ENCODE assay signal across 8 mouse cellular contexts in the genomic region with DNA sequence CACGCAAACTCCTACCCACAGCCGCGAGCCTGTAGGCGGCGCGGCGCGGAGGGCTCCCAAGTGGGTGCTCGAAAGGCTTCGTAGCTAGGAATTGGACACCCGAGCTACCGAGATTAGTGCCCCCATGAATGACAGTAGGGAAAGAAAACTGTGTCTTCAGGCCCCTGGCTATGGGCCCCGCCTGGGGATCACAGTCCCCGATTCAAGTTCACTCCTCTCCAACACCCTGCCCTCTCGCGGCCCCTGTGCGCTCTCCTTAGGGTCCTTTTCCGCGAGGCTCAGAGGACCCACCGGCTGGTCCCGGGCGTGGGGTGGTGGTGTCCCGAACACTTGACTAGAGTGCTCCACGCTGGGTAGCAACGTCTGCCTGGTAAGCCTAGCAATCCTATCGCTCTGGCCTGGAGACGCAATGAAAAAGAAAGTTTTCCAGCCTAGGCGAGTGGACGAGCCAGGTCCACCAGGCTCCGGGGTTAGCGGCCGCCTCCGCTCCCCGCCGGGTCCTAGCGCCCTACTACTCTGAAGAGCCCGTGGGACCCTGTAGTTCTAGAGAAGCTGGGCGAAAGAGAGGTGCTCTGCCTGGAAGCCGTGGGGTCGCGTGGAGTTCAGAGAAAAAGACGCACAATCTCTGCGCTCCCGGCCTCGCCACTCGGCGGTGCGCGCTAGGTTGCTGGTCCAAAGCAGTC. TPM values are rescaled to one million over a fixed set of nuclear protein-coding genes. Genes with fewer than 3 reads are reported as not detected.
DNase-seq lines count a peak whose midpoint lies in the region; ATAC-seq and TF ChIP-seq lines count a peak whose summit lies in the region.

No protein-coding gene starts in this region.

- ATAC-seq in hindbrain, embryonic 14.5 days (ENCODE audit: low FRiP score), result peak; percentile 64

- H3K9ac ChIP-seq in hindbrain, embryonic 14.5 days, result peak overlapping the region; percentile 33

- H3K4me2 ChIP-seq in hindbrain, embryonic 14.5 days (replicated peaks), result peak overlapping the region; percentile 84

- peak; percentile 5 for DNase-seq in T-cell, adult 2 months (ENCODE audit: low spot score)
- peak; percentile 77 to 81 for DNase-seq in cerebellum, postnatal 25 days
- peak; percentile 89 for DNase-seq in gastrocnemius, adult 2 months
- peak; percentile 68 for DNase-seq in hindbrain, embryonic 14.5 days (ENCODE audit: low spot score)
- DNase-seq in left cerebral cortex, adult 2 months (ENCODE audit: extremely low spot score in 1 of 2, low spot score in 2 of 2), result peak; percentile 62 to 64
- peak; percentile 82 for DNase-seq in lung, postnatal 36 days
- DNase-seq in retina, embryonic 14.5 days (ENCODE audit: low spot score), result peak; percentile 82
- peak; percentile 79 for DNase-seq in urinary bladder, postnatal 14 days (ENCODE audit: low spot score)

- intact Hi-C loops in gastrocnemius, adult 2 months (cut with DNase I), result loop anchor here (1.0 to 2.0 kb wide), 3 partner anchors 51 to 92 kb away; a partner anchor contains a TSS
- intact Hi-C loops in left cerebral cortex, adult 2 months (cut with DNase I), result loop anchor here (1.0 to 5.0 kb wide), 2 partner anchors 62 to 446 kb away; a partner anchor contains a TSS

- H3K27me3 ChIP-seq in hindbrain, embryonic 14.5 days (ENCODE audit: control insufficient read depth, insufficient read depth, low read length), result peaks cover 72% of the 10 kb centered on the region

- no peaks in the 10 kb centered on the region for H3K9me3 ChIP-seq in hindbrain, embryonic 14.5 days (ENCODE audit: control insufficient read depth, low read length)

- peaks cover 13% of the 10 kb centered on the region for H3K4me1 ChIP-seq in hindbrain, embryonic 14.5 days (replicated peaks; ENCODE audit: control insufficient read depth, insufficient read depth, low read length)

- H3K36me3 ChIP-seq in hindbrain, embryonic 14.5 days (replicated peaks; ENCODE audit: control insufficient read depth, insufficient read depth), result no peaks in the 10 kb centered on the region

- TF ChIP-seq CTCF in gastrocnemius, adult 2 months (IDR thresholded peaks at IDR 0.05), result peak; percentile 55
- TF ChIP-seq CTCF in left cerebral cortex, adult 2 months (IDR thresholded peaks at IDR 0.05), result peak; percentile 38

- under 1% methylated on average over 49 of the region's 49 CpGs for WGBS in hindbrain, embryonic 14.5 days

- H3K4me3 ChIP-seq in gastrocnemius, adult 2 months, result peak overlapping the region; percentile 95
- peak overlapping the region; percentile 55 for H3K4me3 ChIP-seq in hindbrain, embryonic 14.5 days (replicated peaks; ENCODE audit: low read length)
- peak overlapping the region; percentile 66 for H3K4me3 ChIP-seq in left cerebral cortex, adult 2 months

- H3K27ac ChIP-seq in gastrocnemius, adult 2 months, result peak overlapping the region; percentile 93
- no peak overlapping the region for H3K27ac ChIP-seq in hindbrain, embryonic 14.5 days
- H3K27ac ChIP-seq in left cerebral cortex, adult 2 months, result peak overlapping the region; percentile 65

RNA-seq across cellular contexts. Expression of a gene that starts 0.9 kb away (rescaled TPM):
- 1 to 10 TPM; 3.0 to 4.2 TPM for total RNA-seq in gastrocnemius, adult 2 months (2021)
- 0.82 and 1.0 TPM in 2 replicates for polyA plus RNA-seq in hindbrain, embryonic 14.5 days (2014; fragmentation: Nextera tagmentation; extraction: Ambion mirVana)
- 10 to 100 TPM; 10.3 to 11.4 TPM for total RNA-seq in left cerebral cortex, adult 2 months (2021)

Comparison
In these comparisons a context has a peak if more than half of its experiments do, and no peak if none do; other contexts are left out.
1. DNase-seq: peak in every context shown above with its lines; median percentile 89 in gastrocnemius, adult 2 months; 82 in lung, postnatal 36 days; 82 in retina, embryonic 14.5 days; 79 in cerebellum, postnatal 25 days; 79 in urinary bladder, postnatal 14 days; 68 in hindbrain, embryonic 14.5 days; 63 in left cerebral cortex, adult 2 months; 5 in T-cell, adult 2 months.